Mouse (Mus musculus): Measurements from ENCODE around the gene Ripor1.

GRCm38 (mm10) chr8:105601301-105601700 lies 3.8 kb upstream of the Ripor1 start:
- TF ChIP-seq POLR2A (IDR thresholded peaks at IDR 0.05; ENCODE audit: low read depth, low read length) (no peak), CTCF (conservative IDR thresholded peaks at IDR 0.05 in 1 of 2, IDR thresholded peaks at IDR 0.05 in 1 of 2; ENCODE audit: low read depth in 2 of 2, low read length in 2 of 2) (no peak), MXI1 (IDR thresholded peaks at IDR 0.05; ENCODE audit: low read depth, low read length) (no peak), MAX (IDR thresholded peaks at IDR 0.05; ENCODE audit: low read length) (no peak), TCF12 (IDR thresholded peaks at IDR 0.05; ENCODE audit: low read depth, low read length) (no peak), RCOR1 (conservative IDR thresholded peaks at IDR 0.05; ENCODE audit: low read depth, low read length) (no peak), ZMIZ1 (IDR thresholded peaks at IDR 0.05; ENCODE audit: low read depth, low read length) (no peak), CHD2 (IDR thresholded peaks at IDR 0.05; ENCODE audit: low read length) (no peak), NRF1 (IDR thresholded peaks at IDR 0.05; ENCODE audit: low read depth, low read length) (no peak)

Data from CH12.LX (cell line).